Mouse (Mus musculus) forebrain, postnatal 0 days (tissue): ENCODE data around the gene Alox12e. TPM values are rescaled to one million over a fixed set of nuclear protein-coding genes. Genes with fewer than 3 reads are reported as not detected.
"Not testable (repeated sequence)": the region's sequence is repeated elsewhere in the genome, so short reads cannot be mapped to it uniquely, and the experiment has no call there.

Experiments used
- ATAC-seq: fragments of 200-750 bp; cut with Nextera tagmentation; 2 replicates; pipeline ENCODE4 v1.8.0; 2017; ENCODE audit warnings: mild to moderate bottlenecking, moderate library complexity
- DNase-seq: peaks from one replicate; pipeline ENCODE4 v3.0.0-alpha.2; 2015
- H3K27ac ChIP-seq: fragments of 300-500 bp; sonication (generic); 2 replicates; pipeline ENCODE4 v1.5.1; 2014; ENCODE audit warnings: low read depth, mild to moderate bottlenecking, antibody characterized with exemption, low read length, moderate library complexity, mixed read lengths
- H3K27me3 ChIP-seq: fragments of 300-500 bp; sonication (generic); 2 replicates; pipeline ENCODE4 v1.6.1; 2014; ENCODE audit warnings: mild to moderate bottlenecking, low read length, mixed read lengths; ENCODE audit not compliant: insufficient read depth
- H3K36me3 ChIP-seq: fragments of 300-500 bp; sonication (generic); 2 replicates; pipeline ENCODE4 v1.6.1; 2014; ENCODE audit warnings: mild to moderate bottlenecking, moderate library complexity; ENCODE audit not compliant: insufficient read depth
- H3K4me1 ChIP-seq: fragments of 300-500 bp; sonication (generic); 2 replicates; pipeline ENCODE4 v1.6.1; 2014; ENCODE audit warnings: antibody characterized with exemption; ENCODE audit not compliant: insufficient read depth
- H3K4me2 ChIP-seq: fragments of 300-500 bp; sonication (generic); 2 replicates; pipeline ENCODE4 v1.6.1; 2014; ENCODE audit warnings: low read depth, mild to moderate bottlenecking, moderate library complexity
- H3K4me3 ChIP-seq: fragments of 300-500 bp; sonication (generic); 2 replicates; pipeline ENCODE4 v1.5.1; 2014; ENCODE audit warnings: low read depth, low read length, mixed read lengths
- H3K9ac ChIP-seq: fragments of 300-500 bp; sonication (generic); 2 replicates; pipeline ENCODE4 v1.6.1; 2014; ENCODE audit warnings: mild to moderate bottlenecking
- H3K9me3 ChIP-seq: fragments of 300-500 bp; sonication (generic); 2 replicates; pipeline ENCODE4 v1.6.1; 2016; ENCODE audit warnings: low read length
- CTCF ChIP-seq: sonication (generic); IDR thresholded peaks from 2 replicates; pipeline ENCODE4 v1.5.1; 2016; ENCODE audit warnings: antibody characterized with exemption, control low read depth, low read depth
- WGBS: fragments of 180-500 bp; shearing (Covaris S2); extraction: QIAGEN DNeasy Blood & Tissue Kit; methylation state at CpG from one replicate; pipeline ENCODE4 v1.1.7; 2014; 5-methylcytosine and 5-hydroxymethylcytosine counted together
- polyA plus RNA-seq: library from polyadenylated mRNA; unstranded; fragments of >200 nt; fragmentation: Nextera tagmentation; extraction: Ambion mirVana; gene quantifications from 2 replicates; pipeline ENCODE4 v1.2.1, GENCODE M21; 2015
- total RNA-seq: library from RNA; depleted of rRNA; stranded (reverse); fragments of >200 nt; gene quantifications from 2 replicates; pipeline ENCODE4 v1.2.3, GENCODE M21; 2014; rRNA removed

Alox12e gene
- total RNA-seq (0.10 TPM in 1 of 2 replicates, not detected in the other), polyA plus RNA-seq (0.08 TPM in 2 replicates)

GRCm38 (mm10) chr11:70322528-70322927, at the start of gene Alox12e:
Gene Alox12e (minus strand): TSS chr11:70322628.
- H3K9ac ChIP-seq: no peak within 1 kb of the TSS
- H3K27me3 ChIP-seq: peaks cover 26% of the 10 kb centered on the region
- no peak within 1 kb of the TSS for H3K4me3 ChIP-seq
- TF ChIP-seq CTCF: no peak
- H3K4me2 ChIP-seq: 0 out of 2 replicates have a peak within 1 kb of the TSS, but pooled peaks have one; percentile 1
- H3K27ac ChIP-seq: no peak within 1 kb of the TSS
- WGBS: 23% methylated on average over 7 of the region's 7 CpGs
- DNase-seq (no peak), ATAC-seq (no peak)
- no peaks in the 10 kb centered on the region for H3K9me3 ChIP-seq
- no peaks in the 10 kb centered on the region for H3K4me1 ChIP-seq
- no peaks in the 10 kb centered on the region for H3K36me3 ChIP-seq

- 75% methylated on average over 2 of the region's 2 CpGs for WGBS
- ATAC-seq: not testable (repeated sequence)
These were observed 46.2 kb upstream of the Alox12e start for GRCm38 (mm10) chr11:70368626-70369025.

GRCm38 (mm10) chr11:70367701-70368100, 45.3 kb upstream of the Alox12e start:
- not testable (repeated sequence) for H3K27ac ChIP-seq, DNase-seq, H3K9me3 ChIP-seq, H3K9ac ChIP-seq, H3K27me3 ChIP-seq, H3K4me2 ChIP-seq, H3K36me3 ChIP-seq, H3K4me1 ChIP-seq, H3K4me3 ChIP-seq, ATAC-seq
- WGBS: 88% methylated on average over 6 of the region's 6 CpGs

More at GRCm38 (mm10) chr11:70368626-70369025, 46.2 kb upstream of the Alox12e start:
- not testable (repeated sequence) for H3K9ac ChIP-seq, H3K9me3 ChIP-seq, H3K4me1 ChIP-seq, H3K27me3 ChIP-seq, DNase-seq, H3K27ac ChIP-seq, H3K36me3 ChIP-seq, H3K4me2 ChIP-seq, H3K4me3 ChIP-seq

- ATAC-seq: no peak
- 2% methylated on average over 19 of the region's 19 CpGs for WGBS
- no peaks in the 10 kb centered on the region for H3K9me3 ChIP-seq
- H3K27me3 ChIP-seq: peaks cover 33% of the 10 kb centered on the region
- 0 out of 2 replicates have a peak, but pooled peaks cover 7% of the 10 kb centered on the region for H3K4me1 ChIP-seq
- peak within 1 kb of the TSS; percentile 16 for H3K4me3 ChIP-seq
- no peak for DNase-seq
- no peak within 1 kb of the TSS for H3K27ac ChIP-seq
- no peak within 1 kb of the TSS for H3K9ac ChIP-seq
- no peak for TF ChIP-seq CTCF
- H3K36me3 ChIP-seq: no peaks in the 10 kb centered on the region
- H3K4me2 ChIP-seq: peak within 1 kb of the TSS; percentile 43
These were observed 29.4 kb upstream of the Alox12e start, which contains the start of gene Alox15 for GRCm38 (mm10) chr11:70351868-70352267. Gene Alox15 (minus strand): TSS chr11:70352031.

GRCm38 (mm10) chr11:70348630-70349029, 26.2 kb upstream of the Alox12e start:
- H3K4me3 ChIP-seq: no peak overlapping the region
- no peaks in the 10 kb centered on the region for H3K36me3 ChIP-seq
- WGBS: 87% methylated on average over 9 of the region's 9 CpGs
- H3K4me1 ChIP-seq: 0 out of 2 replicates have a peak, but pooled peaks cover 7% of the 10 kb centered on the region
- no peak for TF ChIP-seq CTCF
- H3K9ac ChIP-seq: no peak overlapping the region
- H3K9me3 ChIP-seq: no peaks in the 10 kb centered on the region
- H3K27me3 ChIP-seq: peaks cover 33% of the 10 kb centered on the region
- ATAC-seq (no peak), DNase-seq (no peak)
- H3K27ac ChIP-seq: no peak overlapping the region
- no peak overlapping the region for H3K4me2 ChIP-seq

GRCm38 (mm10) chr11:70347861-70348260, 25.4 kb upstream of the Alox12e start:
- DNase-seq (no peak), ATAC-seq (no peak)
- Histone ChIP-seq H3K4me3 (no peak overlapping the region), H3K4me1 (0 out of 2 replicates have a peak, but pooled peaks cover 7% of the 10 kb centered on the region), H3K9ac (no peak overlapping the region), H3K4me2 (no peak overlapping the region), H3K36me3 (no peaks in the 10 kb centered on the region), H3K27ac (no peak overlapping the region), H3K27me3 (peaks cover 29% of the 10 kb centered on the region), H3K9me3 (no peaks in the 10 kb centered on the region)
- WGBS: 86% methylated on average over 10 of the region's 10 CpGs
- TF ChIP-seq CTCF: no peak

GRCm38 (mm10) chr11:70345546-70345945, 23.1 kb upstream of the Alox12e start:
- peaks cover 11% of the 10 kb centered on the region; the same call in 1 of the 2 replicates for H3K27me3 ChIP-seq
- H3K36me3 ChIP-seq: no peaks in the 10 kb centered on the region
- H3K9me3 ChIP-seq: no peaks in the 10 kb centered on the region
- no peak overlapping the region for H3K9ac ChIP-seq
- 96% methylated on average over 8 of the region's 8 CpGs for WGBS
- H3K27ac ChIP-seq: no peak overlapping the region
- no peak for DNase-seq
- no peaks in the 10 kb centered on the region for H3K4me1 ChIP-seq
- no peak for TF ChIP-seq CTCF
- H3K4me2 ChIP-seq: no peak overlapping the region
- ATAC-seq: no peak
- H3K4me3 ChIP-seq: no peak overlapping the region
